Mouse (Mus musculus) hindlimb bud, embryonic 11.5 days (tissue): Measurements from ENCODE around the gene Ctdspl.

Experiments used
- DNase-seq: peaks from one replicate; pipeline ENCODE4 v3.0.0-alpha.2; 2012; ENCODE audit warnings: low read depth, low spot score; ENCODE audit errors: extremely low spot score

The Ctdspl gene

GRCm38 (mm10) chr9:119053964-119054576, 127.8 kb downstream of the Ctdspl start:
- no peak for DNase-seq

DNA sequence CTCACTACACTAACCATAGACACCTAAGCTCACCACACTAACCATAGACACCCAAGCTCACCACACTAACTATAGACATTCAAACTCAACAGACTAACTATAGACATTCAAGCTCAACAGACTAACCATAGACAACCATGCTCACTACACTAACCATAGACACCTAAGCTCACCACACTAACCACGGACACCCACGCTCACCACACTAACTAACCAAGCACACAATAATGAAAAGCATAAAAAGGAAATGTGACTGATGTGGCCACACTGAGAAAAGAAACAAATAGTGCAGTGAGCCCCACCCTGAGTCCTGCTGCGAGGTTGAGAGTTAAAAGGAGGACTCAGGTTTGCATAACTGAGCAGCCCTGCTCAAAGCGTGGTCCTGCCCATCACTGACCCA, 129.1 kb downstream of the Ctdspl start:
- DNase-seq = no peak

- no peak for DNase-seq
These were observed 132.0 kb downstream of the Ctdspl start for GRCm38 (mm10) chr9:119058245-119058644.

DNA sequence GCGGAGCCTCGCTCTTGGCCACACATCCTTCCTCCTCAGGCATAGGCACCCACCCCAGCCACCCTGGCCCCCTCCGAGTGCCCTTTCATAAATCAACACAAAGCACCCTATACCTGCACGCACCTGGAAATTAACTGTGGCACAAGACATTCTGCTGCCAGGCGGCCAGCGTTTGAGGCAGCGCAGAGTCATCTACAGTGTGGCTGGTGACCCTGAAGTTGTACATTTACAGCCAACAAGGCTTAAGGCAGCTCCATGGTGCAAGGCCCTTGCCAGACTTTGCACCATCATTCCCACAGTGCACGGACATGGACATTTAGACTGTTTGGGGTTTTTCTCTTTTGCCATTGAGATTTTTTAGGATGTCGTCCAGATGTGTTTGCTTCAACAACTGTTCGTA, 134.4 kb downstream of the Ctdspl start:
- DNase-seq = no peak

DNA sequence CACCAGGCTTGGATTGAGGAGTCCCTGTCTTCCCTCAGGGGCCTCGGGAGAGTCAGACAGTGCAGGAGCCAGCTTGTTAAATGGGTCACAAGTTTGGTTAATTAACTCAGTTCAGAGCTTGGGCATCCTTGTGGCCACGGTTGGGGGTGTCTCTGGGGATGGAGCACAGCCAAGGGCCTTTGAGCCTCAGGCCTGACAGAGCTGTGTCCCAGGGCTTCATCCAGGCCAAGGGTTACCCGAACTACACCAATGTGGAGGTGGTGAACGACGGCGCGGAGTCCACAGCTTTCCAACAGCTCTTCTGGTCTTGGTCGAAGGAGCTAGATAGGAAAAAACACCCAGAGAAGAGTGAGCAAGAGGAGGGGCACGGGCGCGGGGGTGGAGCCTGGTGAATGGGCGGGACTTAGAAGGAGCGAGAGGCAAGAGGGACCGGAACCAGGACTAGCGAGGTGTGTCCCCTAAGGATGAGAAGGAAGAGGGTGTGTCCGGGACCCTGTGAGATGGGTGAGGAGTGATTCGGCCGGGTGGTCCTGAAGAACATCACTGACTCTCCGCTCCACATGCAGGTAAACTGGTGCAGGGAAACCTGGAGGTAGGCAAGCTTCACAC, 136.9 kb downstream of the Ctdspl start:
- DNase-seq = no peak

DNA sequence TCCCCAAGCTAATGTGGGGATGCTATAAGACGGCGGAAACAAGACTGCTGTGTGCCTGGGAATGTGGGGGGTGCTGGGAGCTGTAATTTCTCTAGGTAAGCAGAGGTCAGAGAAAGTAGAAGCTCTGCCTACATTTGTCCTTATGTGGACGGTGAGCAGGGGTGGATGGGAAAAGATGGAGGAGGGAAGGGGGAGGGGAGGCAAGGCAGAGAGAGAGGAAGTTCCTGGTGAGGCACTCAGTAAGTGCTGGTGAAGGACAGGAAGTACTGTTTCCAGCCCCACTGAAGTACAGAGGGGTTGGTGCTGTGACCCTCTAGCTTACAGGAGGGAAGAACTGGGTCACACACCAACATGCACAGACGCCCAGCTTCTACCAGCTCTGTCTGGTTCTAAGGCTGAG, 138.0 kb downstream of the Ctdspl start:
- no peak for DNase-seq

DNA sequence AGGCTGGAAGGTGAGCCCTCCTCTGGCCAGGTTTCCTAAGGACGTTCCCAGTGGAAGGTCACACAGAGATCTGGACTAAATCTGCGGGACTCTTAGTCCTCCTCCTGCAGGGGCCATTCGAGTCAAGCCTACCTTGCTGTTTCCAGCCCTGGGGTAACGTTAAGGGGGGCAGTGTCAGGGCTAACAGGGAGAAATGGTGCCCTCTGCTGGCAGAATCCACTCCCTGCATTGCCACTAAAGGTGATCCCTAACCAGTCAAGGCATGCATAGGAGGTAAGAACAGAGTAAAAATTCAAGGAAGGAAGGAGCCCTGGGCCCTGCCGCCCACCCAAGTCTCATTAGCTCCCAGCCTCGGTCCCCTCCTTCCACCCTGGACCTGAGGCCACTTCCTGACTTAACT, 141.3 kb downstream of the Ctdspl start:
- peak; percentile 74 for DNase-seq

GRCm38 (mm10) chr9:119068266-119068665, 142.0 kb downstream of the Ctdspl start:
- no peak for DNase-seq

DNA sequence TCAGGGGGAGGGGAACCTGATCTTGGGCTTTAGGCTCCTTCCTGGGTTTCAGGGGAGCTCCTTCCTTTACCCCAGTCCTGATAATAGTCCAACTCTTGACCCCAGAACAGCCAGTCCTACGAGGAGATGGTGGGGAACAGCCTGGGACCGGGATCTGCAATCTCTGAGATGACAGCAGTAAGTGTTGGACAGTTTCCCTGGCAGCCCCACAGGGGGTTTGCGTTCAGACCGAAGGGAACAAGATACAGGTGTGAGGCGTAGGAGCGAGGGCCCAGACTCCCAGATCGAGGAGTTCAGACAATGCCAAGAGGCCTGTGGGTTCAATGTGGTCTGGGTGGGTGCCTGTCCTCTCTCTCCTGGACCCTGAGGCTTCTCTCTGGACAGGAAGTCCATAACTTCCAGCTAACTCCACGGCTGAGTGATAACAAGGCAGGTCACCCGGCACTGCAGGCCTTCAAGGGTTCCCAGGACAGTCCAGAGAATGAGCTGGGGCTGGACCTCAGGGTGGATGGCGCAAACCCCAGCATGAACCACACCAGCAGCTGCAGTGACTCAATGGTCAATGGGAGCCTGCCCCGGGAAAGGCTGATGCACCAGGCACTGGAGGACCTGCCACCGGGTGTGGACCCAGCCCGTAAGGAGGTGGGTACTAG, 144.0 kb downstream of the Ctdspl start:
- no peak for DNase-seq

DNA sequence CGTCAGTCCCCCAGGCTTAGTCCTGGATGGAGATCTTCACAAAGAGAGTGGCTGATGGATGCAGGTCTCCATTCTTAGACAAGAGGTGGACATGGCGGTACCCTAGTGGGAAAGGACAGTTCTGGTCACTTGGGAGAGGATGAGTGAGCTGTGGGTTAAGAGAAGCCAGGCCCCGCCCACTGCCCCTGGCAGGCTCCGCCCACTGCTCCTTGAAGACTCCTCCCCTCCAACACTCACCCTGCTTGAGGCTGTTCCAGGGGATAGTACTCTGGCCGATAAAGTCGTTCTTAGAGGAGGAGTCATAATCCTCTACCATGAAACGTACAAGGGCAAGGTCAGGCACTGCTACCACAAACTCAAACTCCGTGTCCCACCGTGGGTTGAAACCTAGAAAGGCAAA, 145.5 kb downstream of the Ctdspl start:
- no peak for DNase-seq

GRCm38 (mm10) chr9:119073184-119073895, 147.1 kb downstream of the Ctdspl start:
- no peak for DNase-seq

DNA sequence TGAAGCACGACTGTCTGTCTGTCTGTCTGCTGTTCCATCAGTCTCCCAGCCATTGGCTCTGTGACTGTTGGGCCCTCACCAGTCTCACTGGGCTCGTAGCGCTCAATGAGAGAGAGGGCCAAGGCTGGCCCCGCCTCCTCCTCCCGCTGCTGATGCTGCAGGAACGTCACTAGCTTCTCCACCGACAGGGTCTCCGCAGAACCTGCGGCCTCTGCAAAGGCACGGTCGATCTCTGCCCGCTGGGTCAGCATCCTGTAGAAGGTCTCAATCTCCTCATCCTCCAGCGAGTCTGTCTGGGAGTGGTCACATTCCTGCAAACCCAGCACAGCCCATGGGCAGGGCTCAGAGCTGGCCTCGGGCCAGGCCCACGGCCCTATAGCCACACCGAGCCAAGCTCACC, 149.4 kb downstream of the Ctdspl start:
- DNase-seq = no peak

- no peak for DNase-seq
These were observed 153.9 kb downstream of the Ctdspl start for GRCm38 (mm10) chr9:119080040-119080675.

DNA sequence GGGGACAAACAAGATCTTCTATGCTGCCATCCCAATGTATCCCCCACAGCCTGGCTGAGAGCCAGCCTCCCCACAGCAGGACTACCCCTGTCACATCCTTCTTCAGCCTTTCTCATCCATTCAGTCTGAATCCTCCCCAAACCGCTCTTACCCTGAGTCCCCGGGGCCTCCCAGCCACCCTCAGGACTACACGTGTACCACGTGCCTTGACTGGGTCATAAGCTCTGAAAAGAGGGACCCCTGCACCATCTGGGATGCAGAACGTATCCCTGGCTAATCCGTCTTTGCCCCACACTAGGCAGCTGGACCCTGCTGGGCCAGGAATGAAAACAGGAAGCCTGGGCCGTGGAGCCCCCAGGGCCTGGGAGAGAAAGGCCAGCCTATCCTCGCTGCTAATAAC, 155.8 kb downstream of the Ctdspl start:
- DNase-seq = no peak

DNA sequence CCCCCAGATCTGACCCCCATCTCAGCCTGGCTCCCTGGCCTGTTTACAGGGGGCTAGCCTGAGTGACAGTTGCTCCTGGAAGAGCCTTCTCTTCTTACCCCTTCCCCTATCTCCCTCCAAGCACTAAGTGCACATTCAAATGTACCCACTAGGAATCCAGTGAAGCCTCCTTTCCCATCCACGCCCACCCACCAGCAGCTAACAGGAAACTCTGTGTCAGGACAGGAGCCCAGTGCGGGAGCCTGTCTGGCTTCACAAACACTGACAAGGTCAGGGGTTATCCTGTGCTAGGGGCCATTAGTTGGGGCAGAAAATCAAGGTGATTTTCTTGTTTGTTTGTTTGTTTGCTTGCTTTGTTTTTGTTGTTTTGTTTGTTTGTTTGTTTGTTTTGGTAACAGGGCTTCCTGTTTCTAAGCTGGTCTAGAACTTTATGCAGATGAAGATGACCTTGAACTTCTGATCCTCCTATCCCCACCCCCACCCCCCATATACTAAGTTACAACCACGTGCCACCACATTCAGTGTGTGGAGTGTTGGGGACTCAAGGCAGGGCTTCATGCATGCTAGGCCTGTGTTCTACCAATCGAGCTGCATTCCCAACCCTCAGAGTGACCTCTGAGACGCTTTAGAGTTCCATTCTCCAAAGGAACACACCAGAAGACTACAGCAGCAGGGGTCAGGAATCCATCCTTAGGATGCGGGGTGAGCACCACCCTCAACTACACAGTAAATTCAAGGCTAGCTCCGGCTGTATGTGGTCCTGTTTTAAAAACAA, 156.6 kb downstream of the Ctdspl start:
- no peak for DNase-seq

DNA sequence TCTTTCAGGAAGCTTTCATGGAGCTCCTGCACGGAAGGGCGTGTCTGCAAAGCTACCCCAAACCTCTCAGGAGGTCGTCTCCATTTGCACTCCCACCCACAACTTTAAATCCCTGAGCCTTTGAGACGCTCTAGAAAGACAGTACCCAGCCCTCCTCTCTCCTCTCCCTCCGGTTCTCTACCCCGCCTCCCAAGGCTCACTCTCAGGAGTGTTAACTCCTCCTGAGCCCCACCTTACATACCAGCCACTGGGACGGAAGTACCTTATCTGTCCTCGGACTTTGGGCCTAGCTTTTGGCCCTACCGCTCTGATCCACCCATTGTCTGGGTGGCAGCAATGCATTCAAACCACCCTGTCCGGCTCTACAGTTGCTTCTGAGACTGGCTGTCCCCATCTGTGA, 157.7 kb downstream of the Ctdspl start:
- no peak for DNase-seq

DNA sequence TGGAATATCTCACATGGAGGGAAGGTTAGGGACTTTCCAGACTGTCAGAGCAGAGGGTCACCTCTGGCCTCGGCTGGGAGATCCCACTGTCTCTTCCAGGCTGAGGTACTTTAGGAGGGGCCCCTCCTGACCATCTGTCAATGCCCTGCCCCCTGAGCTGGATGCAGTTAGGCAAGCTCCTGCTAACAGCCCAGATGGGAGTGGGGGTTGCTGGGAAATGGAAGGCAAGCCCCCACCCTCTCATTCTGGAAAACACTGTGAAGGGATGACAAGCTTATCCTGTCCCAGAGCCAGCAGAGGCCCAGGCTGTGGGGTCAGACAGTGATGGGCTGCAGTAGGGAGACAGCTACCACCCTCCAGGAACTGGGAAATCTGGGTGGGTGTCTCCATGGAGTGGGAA, 160.2 kb downstream of the Ctdspl start:
- DNase-seq = no peak

DNA sequence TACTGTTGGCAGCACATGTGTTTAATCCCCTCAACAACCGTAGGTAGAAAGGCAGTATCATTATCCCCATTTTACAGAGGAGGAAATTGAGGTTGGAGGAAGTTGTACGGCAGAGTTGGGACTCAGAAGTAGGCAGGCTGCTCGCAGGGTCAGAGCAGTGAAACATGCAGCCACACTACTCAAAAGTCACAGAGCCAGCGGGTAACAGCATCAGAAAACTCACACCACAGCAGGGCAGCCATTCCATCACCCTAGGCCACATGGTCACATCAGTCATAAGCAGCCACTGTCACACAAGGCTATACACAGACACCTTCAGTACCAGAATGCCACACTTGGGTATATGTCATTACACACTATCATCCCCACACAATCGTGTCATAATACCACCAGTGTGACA, 161.1 kb downstream of the Ctdspl start:
- DNase-seq = no peak

DNA sequence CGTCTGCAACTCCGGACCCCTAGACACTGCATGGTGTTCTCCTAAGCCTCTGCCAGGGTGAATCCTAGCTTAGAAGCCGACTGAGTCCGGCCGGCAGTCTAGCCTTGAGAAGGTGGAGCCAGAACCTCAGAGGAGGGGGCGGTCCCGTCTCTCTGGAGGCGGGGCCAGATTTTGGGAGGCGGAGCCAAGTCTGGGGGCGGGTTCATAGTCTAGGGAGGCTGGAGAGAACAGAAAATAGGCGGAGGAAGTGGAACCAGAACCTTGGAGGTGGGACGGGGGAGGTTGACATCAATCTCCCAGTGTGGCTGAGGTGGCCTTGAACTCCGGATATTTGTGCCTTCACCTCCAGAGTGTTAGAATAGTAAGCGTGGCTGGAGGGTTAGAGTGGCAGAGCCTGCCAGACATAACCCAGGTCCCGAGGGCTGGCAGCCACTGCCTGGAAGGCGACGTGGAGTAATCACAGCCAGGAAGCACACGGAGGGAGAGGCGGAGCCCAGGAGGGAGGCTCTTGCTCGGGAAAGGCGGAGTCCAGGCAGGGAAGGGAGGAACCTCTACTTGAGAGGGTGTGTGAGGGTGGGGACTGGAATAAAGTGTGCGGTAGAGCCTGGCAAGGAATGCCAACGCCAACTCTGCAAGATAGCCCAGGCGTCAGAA, 162.0 kb downstream of the Ctdspl start:
- peak; percentile 58 for DNase-seq

GRCm38 (mm10) chr9:119089437-119089836, 163.2 kb downstream of the Ctdspl start:
- DNase-seq = no peak
